Mouse (Mus musculus): ENCODE data around the gene Secisbp2.

DNA sequence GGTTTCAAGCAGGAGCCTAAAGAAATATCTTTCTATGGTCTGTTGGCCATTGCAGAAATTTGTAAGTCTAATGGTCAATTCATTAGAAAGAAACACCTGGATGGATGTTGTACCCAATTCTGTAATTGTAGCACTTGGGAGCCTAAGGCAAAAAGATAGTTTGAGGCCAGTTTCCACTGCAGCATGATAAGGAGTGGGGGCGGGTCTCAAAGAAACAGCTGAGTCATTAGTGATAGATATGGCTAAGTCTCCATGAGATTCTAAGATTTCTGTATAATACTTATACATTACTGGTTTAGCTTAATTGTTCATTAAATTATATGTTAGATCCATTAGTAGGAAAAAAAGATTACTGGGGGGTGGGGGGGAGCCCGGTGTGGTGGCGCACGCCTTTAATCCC is 3.3 kb upstream of the Secisbp2 start:
- TF ChIP-seq CTCF (IDR thresholded peaks at IDR 0.05; ENCODE audit: extremely low read depth, insufficient read depth, insufficient read length, insufficient replicate concordance) (no peak), POLR2A (IDR thresholded peaks at IDR 0.05; ENCODE audit: low read depth, low read length) (no peak)
